Mouse (Mus musculus) liver, postnatal 0 days (tissue): ENCODE results near the gene Taf15. TPM values are rescaled to one million over a fixed set of nuclear protein-coding genes. Genes with fewer than 3 reads are reported as not detected.

ENCODE experiments used
- ATAC-seq: fragments of 200-750 bp; cut with Nextera tagmentation; 2 replicates; pipeline ENCODE4 v1.8.0; 2017; ENCODE audit warnings: mild to moderate bottlenecking, moderate library complexity
- DNase-seq: peaks from one replicate; pipeline ENCODE4 v3.0.0-alpha.2; 2016
- H3K27ac ChIP-seq: fragments of 300-500 bp; sonication (generic); 2 replicates; pipeline ENCODE4 v1.5.1; 2014; ENCODE audit warnings: antibody characterized with exemption, moderate library complexity, mild to moderate bottlenecking, low read depth
- H3K27me3 ChIP-seq: fragments of 300-500 bp; sonication (generic); 2 replicates; pipeline ENCODE4 v1.6.1; 2014; ENCODE audit warnings: low read length, control low read depth, mixed read lengths; ENCODE audit not compliant: insufficient read depth
- H3K36me3 ChIP-seq: fragments of 300-500 bp; sonication (generic); replicated peaks from 2 replicates; pipeline ENCODE4 v1.6.1; 2014; ENCODE audit warnings: mild to moderate bottlenecking, control low read depth, low read length, moderate library complexity, mixed read lengths; ENCODE audit not compliant: insufficient read depth
- H3K4me1 ChIP-seq: fragments of 300-500 bp; sonication (generic); 2 replicates; pipeline ENCODE4 v1.6.1; 2014; ENCODE audit warnings: antibody characterized with exemption, mild to moderate bottlenecking, control low read depth; ENCODE audit not compliant: insufficient read depth
- H3K4me2 ChIP-seq: fragments of 300-500 bp; sonication (generic); 2 replicates; pipeline ENCODE4 v1.6.1; 2014; ENCODE audit warnings: low read depth, mild to moderate bottlenecking, low read length, moderate library complexity, mixed read lengths
- H3K4me3 ChIP-seq: fragments of 300-500 bp; sonication (generic); 2 replicates; pipeline ENCODE4 v1.5.1; 2014; ENCODE audit warnings: low read depth, low read length
- H3K9ac ChIP-seq: fragments of 300-500 bp; sonication (generic); replicated peaks from 2 replicates; pipeline ENCODE4 v1.6.1; 2014; ENCODE audit warnings: mild to moderate bottlenecking, moderate library complexity
- H3K9me3 ChIP-seq: fragments of 300-500 bp; sonication (generic); 2 replicates; pipeline ENCODE4 v1.6.1; 2016; ENCODE audit warnings: mild to moderate bottlenecking, control low read depth, low read length, mixed read lengths
- CTCF ChIP-seq: sonication (generic); IDR thresholded peaks from 2 replicates; pipeline ENCODE4 v1.5.1; 2016; ENCODE audit warnings: antibody characterized with exemption, low read depth
- EP300 ChIP-seq: IDR thresholded peaks from 2 replicates; pipeline ENCODE4 v1.6.1; 2016; ENCODE audit warnings: antibody characterized with exemption, low read depth, mild to moderate bottlenecking
- WGBS: fragments of 180-500 bp; shearing (Covaris S2); extraction: QIAGEN DNeasy Blood & Tissue Kit; methylation state at CpG from one replicate; pipeline ENCODE4 v1.1.7; 2014; ENCODE audit not compliant: insufficient replicate concordance; 5-methylcytosine and 5-hydroxymethylcytosine counted together
- polyA plus RNA-seq: library from polyadenylated mRNA; unstranded; fragments of >200 nt; fragmentation: Nextera tagmentation; extraction: Ambion mirVana; gene quantifications from 2 replicates; pipeline ENCODE4 v1.2.1, GENCODE M21; 2015

Gene Taf15
- polyA plus RNA-seq, 1 experiment from 2014 or later: 3.4 TPM

DNA sequence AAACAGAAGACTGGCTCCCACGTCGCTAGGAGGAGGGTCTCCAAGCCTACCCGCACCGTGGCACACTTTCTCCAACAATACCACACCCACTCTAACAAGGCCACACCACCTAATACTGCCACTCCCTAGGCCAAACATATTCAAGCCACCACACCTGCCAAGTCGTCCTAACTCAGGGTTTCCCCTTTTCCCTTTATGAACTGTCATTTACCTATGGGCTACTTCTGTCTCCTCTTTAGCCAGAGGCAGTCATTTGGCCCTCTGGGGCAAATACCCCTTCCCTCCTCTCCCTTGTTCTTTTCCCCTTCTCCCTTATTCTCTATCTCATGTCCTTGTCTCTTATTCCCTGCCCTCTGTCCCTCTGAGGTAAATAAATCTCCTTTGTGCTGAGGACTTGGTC is 78.8 kb downstream of the Taf15 start:
- H3K9me3 ChIP-seq: no peaks in the 10 kb centered on the region
- no peaks in the 10 kb centered on the region for H3K27me3 ChIP-seq
- DNase-seq (no peak), ATAC-seq (no peak)
- H3K4me3 ChIP-seq: no peak overlapping the region
- H3K27ac ChIP-seq: no peak overlapping the region
- H3K4me1 ChIP-seq: peaks cover 3% of the 10 kb centered on the region; the same call in 1 of the 2 replicates
- H3K36me3 ChIP-seq: no peaks in the 10 kb centered on the region
- H3K4me2 ChIP-seq: no peak overlapping the region
- WGBS: 85% methylated on average over 5 of the region's 5 CpGs
- TF ChIP-seq CTCF (no peak), EP300 (no peak)
- no peak overlapping the region for H3K9ac ChIP-seq

Other genes with a start within 250 kb of the Taf15 start
- 14.3 and 14.8 TPM in 2 replicates for gene Slfn14, start 186.4 kb upstream of the Taf15 start, polyA plus RNA-seq
- gene Ap2b1, start 174.1 kb upstream of the Taf15 start, polyA plus RNA-seq: 7.6 and 8.3 TPM in 2 replicates
- 6.8 and 7.1 TPM in 2 replicates for gene Pex12, start 170.5 kb upstream of the Taf15 start, polyA plus RNA-seq
- 0.05 TPM in 1 of 2 replicates, not detected in the other for gene Rasl10b, start 63.9 kb upstream of the Taf15 start, polyA plus RNA-seq
- gene Gas2l2, start 43.6 kb upstream of the Taf15 start, polyA plus RNA-seq: not detected in 2 replicates
- gene 1700020L24Rik, start 35.4 kb upstream of the Taf15 start, polyA plus RNA-seq: 2.6 and 3.1 TPM in 2 replicates
- 0.20 and 0.43 TPM in 2 replicates for gene Mmp28, start 10.0 kb upstream of the Taf15 start, polyA plus RNA-seq
- not detected in 2 replicates for gene Heatr9, start 49.1 kb downstream of the Taf15 start, polyA plus RNA-seq
- 8.6 and 12.7 TPM in 2 replicates for gene Ccl5, start 57.4 kb downstream of the Taf15 start, polyA plus RNA-seq
- 92.6 and 107 TPM in 2 replicates for gene Ccl9, start 105.5 kb downstream of the Taf15 start, polyA plus RNA-seq
- 46.9 and 55.2 TPM in 2 replicates for gene Ccl6, start 120.0 kb downstream of the Taf15 start, polyA plus RNA-seq
- gene Rpl9-ps1, start 172.5 kb downstream of the Taf15 start, polyA plus RNA-seq: not detected in 2 replicates
- gene Ccl3, start 176.3 kb downstream of the Taf15 start, polyA plus RNA-seq: 1.3 TPM in 2 replicates
- 1.6 and 1.8 TPM in 2 replicates for gene Ccl4, start 189.5 kb downstream of the Taf15 start, polyA plus RNA-seq
- 42.1 and 42.6 TPM in 2 replicates for gene Wfdc17, start 230.9 kb downstream of the Taf15 start, polyA plus RNA-seq
- gene Wfdc18, start 235.9 kb downstream of the Taf15 start, polyA plus RNA-seq: 0.38 and 0.76 TPM in 2 replicates